In the genomic region with DNA sequence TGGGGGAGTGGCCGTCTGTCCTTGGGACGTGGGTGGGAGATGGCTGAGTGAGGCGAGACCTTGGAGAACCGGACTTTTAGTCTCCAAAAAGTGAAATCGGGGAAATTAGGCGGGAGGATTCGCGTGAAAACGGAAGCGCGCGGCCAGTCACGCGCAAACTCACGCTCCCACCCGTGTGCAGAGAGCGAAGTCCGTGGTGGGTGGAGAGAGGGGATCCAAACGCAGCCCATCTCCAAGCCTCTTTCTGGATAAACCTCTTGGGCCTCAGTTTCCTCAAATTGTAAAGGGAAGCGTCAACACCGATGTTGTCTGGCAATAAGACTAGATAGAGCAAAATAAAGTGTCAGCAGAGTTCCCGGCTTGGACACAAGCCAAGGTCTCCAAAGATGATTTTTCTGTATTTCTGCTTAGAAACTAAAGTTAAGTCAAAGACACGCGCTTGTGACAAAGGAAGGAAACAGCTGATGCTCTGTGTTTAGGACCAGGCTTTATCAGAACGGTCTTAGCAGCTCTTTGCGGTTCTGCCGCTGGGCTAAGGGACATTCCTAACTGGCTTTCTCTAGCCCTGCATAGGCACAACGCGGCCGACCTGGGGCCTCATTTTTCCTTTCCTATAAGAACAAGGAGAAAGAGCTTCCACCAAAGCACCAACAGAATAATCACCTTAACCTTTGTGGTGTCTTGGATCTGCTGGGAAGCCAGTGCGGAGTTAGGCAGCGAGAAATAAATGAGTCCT, we compare ENCODE assay signal across 8 mouse cellular contexts. TPM values are rescaled to one million over a fixed set of nuclear protein-coding genes. Genes with fewer than 3 reads are reported as not detected.
DNase-seq lines count a peak whose midpoint lies in the region; ATAC-seq and TF ChIP-seq lines count a peak whose summit lies in the region.

No protein-coding gene starts in this region.

- ATAC-seq in hindbrain, embryonic 12.5 days (ENCODE audit: low FRiP score) = peak; percentile 23
- peak; percentile 22; the same call in 1 of the 2 replicates for ATAC-seq in midbrain, embryonic 11.5 days (ENCODE audit: low FRiP score)

- no peaks in the 10 kb centered on the region for H3K36me3 ChIP-seq in testis, adult 2 months (ENCODE audit: control insufficient read depth, insufficient read depth, low read length)
- no peaks in the 10 kb centered on the region for H3K36me3 ChIP-seq in hindbrain, embryonic 12.5 days
- H3K36me3 ChIP-seq in midbrain, embryonic 11.5 days (ENCODE audit: control insufficient read depth, insufficient read depth, low read length) = no peaks in the 10 kb centered on the region

- peak; percentile 51 for DNase-seq in adrenal gland, adult 2 months
- DNase-seq in adrenal gland, postnatal 4 days (ENCODE audit: low spot score in 2 of 2) = no peak
- no peak for DNase-seq in testis, postnatal 14 days (ENCODE audit: low spot score)
- DNase-seq in midbrain, embryonic 11.5 days (ENCODE audit: low spot score, missing footprints) = peak; percentile 95
- no peak for DNase-seq in frontal cortex, postnatal 25 days (ENCODE audit: low spot score in 2 of 2)
- DNase-seq in gastrocnemius, postnatal 25 days = no peak

- peak overlapping the region; percentile 71 for H3K9ac ChIP-seq in hindbrain, embryonic 12.5 days
- peak overlapping the region; percentile 51 for H3K9ac ChIP-seq in midbrain, embryonic 11.5 days (ENCODE audit: low read length)

- H3K4me1 ChIP-seq in testis, adult 2 months (ENCODE audit: control insufficient read depth, insufficient read depth, low read length) = peaks cover 3% of the 10 kb centered on the region
- H3K4me1 ChIP-seq in hindbrain, embryonic 12.5 days = peaks cover 30% of the 10 kb centered on the region
- H3K4me1 ChIP-seq in midbrain, embryonic 11.5 days (ENCODE audit: control insufficient read depth, insufficient read depth, low read length) = peaks cover 19% of the 10 kb centered on the region

- no peak; the same call in 1 of the 2 replicates for TF ChIP-seq POLR2A in testis, adult 2 months (IDR thresholded peaks at IDR 0.05; ENCODE audit: control insufficient read depth, low read depth, low read length)

- H3K27me3 ChIP-seq in testis, adult 2 months (ENCODE audit: control insufficient read depth, insufficient read depth, low read length) = no peaks in the 10 kb centered on the region
- peaks cover 38% of the 10 kb centered on the region for H3K27me3 ChIP-seq in hindbrain, embryonic 12.5 days
- peaks cover 26% of the 10 kb centered on the region for H3K27me3 ChIP-seq in midbrain, embryonic 11.5 days (ENCODE audit: control insufficient read depth, insufficient read depth, low read length)

- H3K4me3 ChIP-seq in testis, adult 2 months (ENCODE audit: control insufficient read depth, low read depth, low read length) = peak overlapping the region; percentile 86
- H3K4me3 ChIP-seq in hindbrain, embryonic 12.5 days = peak overlapping the region; percentile 59
- peak overlapping the region; percentile 70 for H3K4me3 ChIP-seq in midbrain, embryonic 11.5 days (ENCODE audit: low read depth, low read length)

- peak overlapping the region; percentile 27; the same call in 1 of the 2 replicates for H3K27ac ChIP-seq in testis, adult 2 months (ENCODE audit: control insufficient read depth, insufficient read depth, low read depth, low read length)
- H3K27ac ChIP-seq in hindbrain, embryonic 12.5 days = no peak overlapping the region
- H3K27ac ChIP-seq in midbrain, embryonic 11.5 days (ENCODE audit: low read depth, low read length) = no peak overlapping the region

- under 1% methylated on average over 32 of the region's 32 CpGs for whole genome bisulfite sequencing in hindbrain, embryonic 12.5 days
- WGBS in midbrain, embryonic 11.5 days = under 1% methylated on average over 32 of the region's 32 CpGs

- H3K4me2 ChIP-seq in hindbrain, embryonic 12.5 days (replicated peaks) = peak overlapping the region; percentile 95
- peak overlapping the region; percentile 58 for H3K4me2 ChIP-seq in midbrain, embryonic 11.5 days

- H3K9me3 ChIP-seq in hindbrain, embryonic 12.5 days (replicated peaks) = no peaks in the 10 kb centered on the region
- H3K9me3 ChIP-seq in midbrain, embryonic 11.5 days (ENCODE audit: control insufficient read depth, low read length) = no peaks in the 10 kb centered on the region

- no peak for TF ChIP-seq CTCF in testis, adult 2 months (IDR thresholded peaks at IDR 0.05; ENCODE audit: control insufficient read depth, insufficient read depth, insufficient replicate concordance, low read depth, low read length)

RNA-seq across cellular contexts. Expression of gene Mast4, which starts 0.6 kb away (rescaled TPM):
- total RNA-seq in adrenal gland, adult 2 months (2021) = 10 to 100 TPM; 66.8 to 88.8 TPM
- polyA plus RNA-seq in adrenal gland, adult 2 months (2012; rRNA removed) = 37.1 and 40.6 TPM in 2 replicates
- 10 to 100 TPM; 75.3 to 80.7 TPM for total RNA-seq in adrenal gland, postnatal 4 days (2021)
- polyA plus RNA-seq in testis, adult 2 months (2012; rRNA removed) = 5.2 and 5.3 TPM in 2 replicates
- 36.2 and 38.2 TPM in 2 replicates for polyA plus RNA-seq in hindbrain, embryonic 12.5 days (2016; fragmentation: Nextera tagmentation; extraction: Ambion mirVana)
- 18.8 and 20.4 TPM in 2 replicates for polyA plus RNA-seq in midbrain, embryonic 11.5 days (2014; fragmentation: Nextera tagmentation; extraction: Ambion mirVana)
- 10 to 100 TPM; 24.5 to 37.3 TPM for total RNA-seq in gastrocnemius, postnatal 25 days (2021)

Comparison
In these comparisons a context has a peak if more than half of its experiments do, and no peak if none do; other contexts are left out.
1. DNase-seq: peak in adrenal gland, adult 2 months (single experiment) and midbrain, embryonic 11.5 days (single experiment); none in adrenal gland, postnatal 4 days (0 of 2), testis, postnatal 14 days (single experiment), frontal cortex, postnatal 25 days (0 of 2) and gastrocnemius, postnatal 25 days (single experiment).
2. Peak in every context shown above with its lines, with median percentiles within 50 percentile points of each other: H3K4me3 ChIP-seq.